Mouse (Mus musculus): ENCODE results near the gene Tagap1. TPM values are rescaled to one million over a fixed set of nuclear protein-coding genes. Genes with fewer than 3 reads are reported as not detected.
"Not testable (repeated sequence)": the region's sequence is repeated elsewhere in the genome, so short reads cannot be mapped to it uniquely, and the experiment has no call there.

The Tagap1 gene
- polyA plus RNA-seq, 1 experiment from 2014 or later: 70.3 TPM

GRCm38 (mm10) chr17:6920351-6920894 is 40.5 kb downstream of the Tagap1 start:
- not testable (repeated sequence) for H3K27me3 ChIP-seq (ENCODE audit: control insufficient read depth, insufficient read depth, low read length); H3K4me2 ChIP-seq (ENCODE audit: low read depth, low read length); H3K36me3 ChIP-seq (replicated peaks; ENCODE audit: control insufficient read depth, insufficient read depth, low read depth, low read length); ATAC-seq (replicated peaks; ENCODE audit: insufficient number of reproducible peaks, low FRiP score, low TSS enrichment, low read depth); H3K4me3 ChIP-seq (ENCODE audit: low read depth, low read length); H3K27ac ChIP-seq (replicated peaks; ENCODE audit: low read depth, low read length); DNase-seq (ENCODE audit: low spot score); H3K4me1 ChIP-seq (ENCODE audit: control insufficient read depth, insufficient read depth, low read length); H3K9me3 ChIP-seq (replicated peaks; ENCODE audit: control insufficient read depth, low read length); H3K9ac ChIP-seq (replicated peaks; ENCODE audit: low read length)
- 91% methylated on average over 7 of the region's 7 CpGs for WGBS

- H3K36me3 ChIP-seq (replicated peaks; ENCODE audit: control insufficient read depth, insufficient read depth, low read depth, low read length); H3K9ac ChIP-seq (replicated peaks; ENCODE audit: low read length); H3K4me3 ChIP-seq (ENCODE audit: low read depth, low read length); H3K9me3 ChIP-seq (replicated peaks; ENCODE audit: control insufficient read depth, low read length); H3K4me1 ChIP-seq (ENCODE audit: control insufficient read depth, insufficient read depth, low read length); H3K27ac ChIP-seq (replicated peaks; ENCODE audit: low read depth, low read length); H3K4me2 ChIP-seq (ENCODE audit: low read depth, low read length); ATAC-seq (replicated peaks; ENCODE audit: insufficient number of reproducible peaks, low FRiP score, low TSS enrichment, low read depth); H3K27me3 ChIP-seq (ENCODE audit: control insufficient read depth, insufficient read depth, low read length); DNase-seq (ENCODE audit: low spot score): not testable (repeated sequence)
- 73% methylated on average over 3 of the region's 3 CpGs for WGBS
Measured at GRCm38 (mm10) chr17:6919388-6919787, 41.6 kb downstream of the Tagap1 start.

GRCm38 (mm10) chr17:6915282-6915681 is 45.7 kb downstream of the Tagap1 start:
- 71% methylated on average over 1 of the region's 4 CpGs for WGBS
- H3K4me1 ChIP-seq (ENCODE audit: control insufficient read depth, insufficient read depth, low read length); H3K9me3 ChIP-seq (replicated peaks; ENCODE audit: control insufficient read depth, low read length); H3K27me3 ChIP-seq (ENCODE audit: control insufficient read depth, insufficient read depth, low read length); H3K9ac ChIP-seq (replicated peaks; ENCODE audit: low read length); H3K4me2 ChIP-seq (ENCODE audit: low read depth, low read length); DNase-seq (ENCODE audit: low spot score); H3K27ac ChIP-seq (replicated peaks; ENCODE audit: low read depth, low read length); H3K4me3 ChIP-seq (ENCODE audit: low read depth, low read length); H3K36me3 ChIP-seq (replicated peaks; ENCODE audit: control insufficient read depth, insufficient read depth, low read depth, low read length); ATAC-seq (replicated peaks; ENCODE audit: insufficient number of reproducible peaks, low FRiP score, low TSS enrichment, low read depth): not testable (repeated sequence)

GRCm38 (mm10) chr17:6914066-6914465 is 46.9 kb downstream of the Tagap1 start:
- not testable (repeated sequence) for H3K9ac ChIP-seq (replicated peaks; ENCODE audit: low read length); H3K27ac ChIP-seq (replicated peaks; ENCODE audit: low read depth, low read length); H3K4me1 ChIP-seq (ENCODE audit: control insufficient read depth, insufficient read depth, low read length); H3K27me3 ChIP-seq (ENCODE audit: control insufficient read depth, insufficient read depth, low read length); DNase-seq (ENCODE audit: low spot score); H3K36me3 ChIP-seq (replicated peaks; ENCODE audit: control insufficient read depth, insufficient read depth, low read depth, low read length); H3K4me3 ChIP-seq (ENCODE audit: low read depth, low read length); H3K9me3 ChIP-seq (replicated peaks; ENCODE audit: control insufficient read depth, low read length); ATAC-seq (replicated peaks; ENCODE audit: insufficient number of reproducible peaks, low FRiP score, low TSS enrichment, low read depth); H3K4me2 ChIP-seq (ENCODE audit: low read depth, low read length)
- 82% methylated on average over 1 of the region's 6 CpGs for WGBS

Other genes starting within 250 kb of the Tagap1 start
- gene Ezr, start 178.4 kb downstream of the Tagap1 start, polyA plus RNA-seq (2014; fragmentation: Nextera tagmentation; extraction: Ambion mirVana): 45.4 and 46.9 TPM in 2 replicates
- 36.7 and 37.3 TPM in 2 replicates for gene Rsph3b, start 12.5 kb downstream of the Tagap1 start, polyA plus RNA-seq (2014; fragmentation: Nextera tagmentation; extraction: Ambion mirVana)
- gene Rnaset2b, start 9.5 kb upstream of the Tagap1 start, polyA plus RNA-seq (2014; fragmentation: Nextera tagmentation; extraction: Ambion mirVana): 148 and 153 TPM in 2 replicates
- gene Gm49721, start 17.7 kb upstream of the Tagap1 start, polyA plus RNA-seq (2014; fragmentation: Nextera tagmentation; extraction: Ambion mirVana): 0.24 TPM in 1 of 2 replicates, not detected in the other
- gene Gm1604a, start 64.4 kb upstream of the Tagap1 start, polyA plus RNA-seq (2014; fragmentation: Nextera tagmentation; extraction: Ambion mirVana): not detected in 2 replicates
- 20.4 and 21.4 TPM in 2 replicates for gene Rps6ka2, start 209.0 kb upstream of the Tagap1 start, polyA plus RNA-seq (2014; fragmentation: Nextera tagmentation; extraction: Ambion mirVana)

Measured in embryonic facial prominence, embryonic 11.5 days (tissue).